Mouse (Mus musculus): ENCODE measurements around the gene Prol1. TPM values are rescaled to one million over a fixed set of nuclear protein-coding genes. Genes with fewer than 3 reads are reported as not detected.
A peak's percentile ranks its signal among the peaks of the same experiment; 100 is the strongest.
"Not testable (repeated sequence)": the region's sequence is repeated elsewhere in the genome, so short reads cannot be mapped to it uniquely, and the experiment has no call there.

The Prol1 gene
- not detected in 2 replicates for polyA plus RNA-seq (2015; fragmentation: Nextera tagmentation; extraction: Ambion mirVana)

DNA sequence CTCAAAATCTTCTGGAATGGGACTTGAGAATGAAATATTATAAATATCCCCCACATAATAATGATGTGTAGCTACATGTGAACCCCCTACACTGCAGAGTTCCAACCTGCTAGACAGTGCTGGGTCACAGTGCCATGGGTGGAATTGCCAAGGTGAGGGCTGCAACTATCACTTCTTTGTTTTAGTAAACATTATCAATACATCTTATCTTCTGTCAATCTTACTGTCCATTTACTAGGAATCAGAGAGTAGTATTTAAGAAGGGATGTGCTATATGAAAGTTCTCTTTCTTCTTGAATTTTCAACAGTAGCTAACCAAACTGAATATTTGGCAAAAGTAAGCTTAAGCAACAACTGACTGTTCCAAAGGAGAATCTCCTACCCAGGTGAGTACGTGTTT, at the start of gene Prol1:
Prol1 (plus strand) TSS at position 301 of the 400 bp plus-strand sequence.
- no peak within 1 kb of the TSS for H3K9ac ChIP-seq (ENCODE audit: low read depth, low read length)
- no peak within 1 kb of the TSS for H3K4me2 ChIP-seq (ENCODE audit: low read depth, low read length)
- H3K27me3 ChIP-seq (ENCODE audit: control insufficient read depth, insufficient read depth, low read depth, low read length), result no peaks in the 10 kb centered on the region
- no peaks in the 10 kb centered on the region for H3K36me3 ChIP-seq (ENCODE audit: control insufficient read depth, insufficient read depth)
- H3K4me3 ChIP-seq (ENCODE audit: low read depth, low read length), result no peak within 1 kb of the TSS
- 75% methylated on average over 1 of the region's 1 CpGs for WGBS (ENCODE audit: insufficient replicate concordance)
- no peak within 1 kb of the TSS for H3K27ac ChIP-seq (ENCODE audit: low read length)
- H3K4me1 ChIP-seq (ENCODE audit: control insufficient read depth, low read depth, low read length), result no peaks in the 10 kb centered on the region
- no peaks in the 10 kb centered on the region for H3K9me3 ChIP-seq (replicated peaks; ENCODE audit: control insufficient read depth, low read length)
- no peak for ATAC-seq (ENCODE audit: low read depth)

DNA sequence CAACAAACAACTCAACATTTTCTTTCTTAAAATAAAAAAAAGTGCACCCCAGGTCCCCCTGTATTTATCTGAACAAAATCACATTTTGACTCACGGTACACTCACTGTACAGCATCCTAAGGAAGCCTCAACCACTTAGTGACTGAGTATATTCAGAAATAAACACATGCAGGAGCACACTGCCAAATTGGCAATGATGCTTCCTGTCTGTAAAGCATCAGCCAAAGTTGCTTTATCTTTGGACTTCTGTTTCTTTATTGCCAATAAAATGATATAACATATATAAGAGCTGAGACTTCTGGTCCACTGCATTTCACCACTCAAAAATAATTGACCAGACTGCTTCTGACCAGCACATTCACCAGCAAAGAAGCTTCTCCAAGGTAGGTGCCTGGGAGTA, 48.5 kb upstream of the Prol1 start, which contains the start of gene Gm7714:
Gm7714 (plus strand) TSS at position 301 of the 400 bp plus-strand sequence.
- H3K27ac ChIP-seq (ENCODE audit: low read length), result no peak within 1 kb of the TSS
- H3K27me3 ChIP-seq (ENCODE audit: control insufficient read depth, insufficient read depth, low read depth, low read length), result no peaks in the 10 kb centered on the region
- WGBS (ENCODE audit: insufficient replicate concordance), result 46% methylated on average over 1 of the region's 1 CpGs
- H3K36me3 ChIP-seq (ENCODE audit: control insufficient read depth, insufficient read depth), result no peaks in the 10 kb centered on the region
- H3K4me1 ChIP-seq (ENCODE audit: control insufficient read depth, low read depth, low read length), result no peaks in the 10 kb centered on the region
- H3K9ac ChIP-seq (ENCODE audit: low read depth, low read length), result no peak within 1 kb of the TSS
- H3K4me2 ChIP-seq (ENCODE audit: low read depth, low read length), result no peak within 1 kb of the TSS
- H3K9me3 ChIP-seq (replicated peaks; ENCODE audit: control insufficient read depth, low read length), result no peaks in the 10 kb centered on the region
- no peak for ATAC-seq (ENCODE audit: low read depth)
- no peak within 1 kb of the TSS for H3K4me3 ChIP-seq (ENCODE audit: low read depth, low read length)

DNA sequence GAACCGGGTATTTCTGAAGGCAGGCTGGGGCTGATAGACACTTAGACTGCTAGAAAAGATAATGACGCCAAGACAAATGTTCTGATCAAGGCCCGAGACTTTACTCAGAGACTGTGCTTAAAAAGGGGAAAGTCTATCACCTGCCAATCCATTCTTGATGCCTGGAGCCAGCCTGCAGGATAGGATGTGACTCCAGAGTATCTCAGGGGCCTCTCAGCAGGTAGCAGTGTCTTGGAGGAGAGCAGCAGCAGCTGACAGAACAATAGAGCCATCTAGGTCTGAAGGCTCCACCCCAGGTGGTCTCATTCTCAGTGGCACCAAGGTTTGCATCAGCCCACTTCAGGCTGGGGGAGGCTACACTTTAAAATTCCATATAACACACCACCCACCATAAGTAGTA, 5.8 kb upstream of the Prol1 start:
- not testable (repeated sequence) for H3K4me2 ChIP-seq (ENCODE audit: low read depth, low read length); H3K36me3 ChIP-seq (ENCODE audit: control insufficient read depth, insufficient read depth); ATAC-seq (ENCODE audit: low read depth); H3K27ac ChIP-seq (ENCODE audit: low read length); H3K9ac ChIP-seq (ENCODE audit: low read depth, low read length); H3K4me1 ChIP-seq (ENCODE audit: control insufficient read depth, low read depth, low read length); H3K4me3 ChIP-seq (ENCODE audit: low read depth, low read length); H3K9me3 ChIP-seq (replicated peaks; ENCODE audit: control insufficient read depth, low read length); H3K27me3 ChIP-seq (ENCODE audit: control insufficient read depth, insufficient read depth, low read depth, low read length)
- 50% methylated on average over 3 of the region's 3 CpGs for WGBS (ENCODE audit: insufficient replicate concordance)

DNA sequence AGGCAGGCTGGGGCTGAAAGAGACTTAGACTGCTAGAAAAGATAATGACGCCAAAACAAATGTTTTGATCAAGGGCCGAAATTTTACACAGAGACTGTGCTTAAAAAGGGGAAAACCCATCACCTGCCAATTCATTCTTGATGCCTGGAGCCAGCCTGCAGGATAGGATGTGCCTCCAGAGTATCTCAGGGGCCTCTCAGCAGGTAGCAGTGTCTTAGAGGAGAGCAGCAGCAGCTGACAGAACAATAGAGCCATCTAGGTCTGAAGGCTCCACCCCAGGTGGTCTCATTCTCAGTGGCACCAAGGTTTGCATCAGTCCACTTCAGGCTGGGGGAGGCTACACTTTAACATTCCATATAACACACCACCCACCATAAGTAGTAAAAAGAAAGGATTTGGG, 31.4 kb downstream of the Prol1 start:
- ATAC-seq (ENCODE audit: low read depth); H3K36me3 ChIP-seq (ENCODE audit: control insufficient read depth, insufficient read depth); H3K4me3 ChIP-seq (ENCODE audit: low read depth, low read length); H3K27me3 ChIP-seq (ENCODE audit: control insufficient read depth, insufficient read depth, low read depth, low read length); H3K4me1 ChIP-seq (ENCODE audit: control insufficient read depth, low read depth, low read length); H3K4me2 ChIP-seq (ENCODE audit: low read depth, low read length); H3K9me3 ChIP-seq (replicated peaks; ENCODE audit: control insufficient read depth, low read length); H3K27ac ChIP-seq (ENCODE audit: low read length); H3K9ac ChIP-seq (ENCODE audit: low read depth, low read length): not testable (repeated sequence)
- 42% methylated on average over 2 of the region's 2 CpGs for WGBS (ENCODE audit: insufficient replicate concordance)

DNA sequence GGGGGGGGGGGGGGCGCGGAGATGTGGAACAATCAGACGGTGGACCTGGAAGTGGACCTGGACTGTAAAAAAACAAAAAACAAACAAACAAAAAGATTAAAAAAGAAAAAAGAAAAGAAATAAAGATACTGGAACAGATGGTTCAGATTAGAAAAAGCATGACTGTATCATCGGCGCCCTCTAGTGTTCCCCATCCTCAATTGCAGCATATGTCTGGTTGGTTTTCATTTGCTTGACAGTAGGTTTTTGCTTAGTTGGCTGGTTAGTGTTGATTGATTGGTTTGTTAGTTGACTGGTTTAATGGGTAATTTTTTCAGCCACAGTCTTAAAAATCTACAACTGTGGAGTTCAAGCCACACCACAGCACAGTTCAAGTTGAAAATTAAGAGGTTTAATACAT, 47.7 kb downstream of the Prol1 start:
- Histone ChIP-seq H3K36me3 (ENCODE audit: control insufficient read depth, insufficient read depth) (no peaks in the 10 kb centered on the region), H3K4me2 (ENCODE audit: low read depth, low read length) (no peak overlapping the region), H3K27me3 (ENCODE audit: control insufficient read depth, insufficient read depth, low read depth, low read length) (no peaks in the 10 kb centered on the region), H3K9me3 (replicated peaks; ENCODE audit: control insufficient read depth, low read length) (no peaks in the 10 kb centered on the region), H3K9ac (ENCODE audit: low read depth, low read length) (no peak overlapping the region), H3K4me3 (ENCODE audit: low read depth, low read length) (no peak overlapping the region), H3K4me1 (ENCODE audit: control insufficient read depth, low read depth, low read length) (no peaks in the 10 kb centered on the region), H3K27ac (ENCODE audit: low read length) (no peak overlapping the region)
- no peak for ATAC-seq (ENCODE audit: low read depth)
- WGBS (ENCODE audit: insufficient replicate concordance), result 11% methylated on average over 5 of the region's 5 CpGs

DNA sequence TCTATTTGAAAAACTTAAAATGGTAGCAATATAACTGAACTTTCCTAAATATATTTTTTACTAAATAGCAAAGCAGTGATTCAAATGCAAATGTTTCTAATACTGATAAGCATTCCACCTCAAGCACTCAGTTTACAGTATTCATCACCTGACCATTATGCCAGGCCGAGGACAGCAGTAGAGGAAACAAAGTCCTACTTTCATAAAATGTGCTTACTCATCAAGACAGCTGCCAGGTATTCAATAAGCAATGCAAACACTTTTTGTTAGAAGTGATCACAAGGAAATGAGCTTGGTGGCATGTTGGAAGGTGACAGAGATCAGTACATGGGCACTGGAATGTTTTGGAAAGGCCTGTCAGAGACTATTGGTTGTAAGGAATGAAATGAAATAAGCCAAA, 49.8 kb downstream of the Prol1 start:
- H3K27ac ChIP-seq (ENCODE audit: low read length), result no peak overlapping the region
- ATAC-seq (ENCODE audit: low read depth), result no peak
- no peak overlapping the region for H3K4me3 ChIP-seq (ENCODE audit: low read depth, low read length)
- no peaks in the 10 kb centered on the region for H3K27me3 ChIP-seq (ENCODE audit: control insufficient read depth, insufficient read depth, low read depth, low read length)
- H3K9me3 ChIP-seq (replicated peaks; ENCODE audit: control insufficient read depth, low read length), result no peaks in the 10 kb centered on the region
- H3K9ac ChIP-seq (ENCODE audit: low read depth, low read length), result no peak overlapping the region
- H3K4me2 ChIP-seq (ENCODE audit: low read depth, low read length), result no peak overlapping the region
- WGBS (ENCODE audit: insufficient replicate concordance), result 51% methylated on average over 1 of the region's 1 CpGs
- H3K36me3 ChIP-seq (ENCODE audit: control insufficient read depth, insufficient read depth), result no peaks in the 10 kb centered on the region
- no peaks in the 10 kb centered on the region for H3K4me1 ChIP-seq (ENCODE audit: control insufficient read depth, low read depth, low read length)

DNA sequence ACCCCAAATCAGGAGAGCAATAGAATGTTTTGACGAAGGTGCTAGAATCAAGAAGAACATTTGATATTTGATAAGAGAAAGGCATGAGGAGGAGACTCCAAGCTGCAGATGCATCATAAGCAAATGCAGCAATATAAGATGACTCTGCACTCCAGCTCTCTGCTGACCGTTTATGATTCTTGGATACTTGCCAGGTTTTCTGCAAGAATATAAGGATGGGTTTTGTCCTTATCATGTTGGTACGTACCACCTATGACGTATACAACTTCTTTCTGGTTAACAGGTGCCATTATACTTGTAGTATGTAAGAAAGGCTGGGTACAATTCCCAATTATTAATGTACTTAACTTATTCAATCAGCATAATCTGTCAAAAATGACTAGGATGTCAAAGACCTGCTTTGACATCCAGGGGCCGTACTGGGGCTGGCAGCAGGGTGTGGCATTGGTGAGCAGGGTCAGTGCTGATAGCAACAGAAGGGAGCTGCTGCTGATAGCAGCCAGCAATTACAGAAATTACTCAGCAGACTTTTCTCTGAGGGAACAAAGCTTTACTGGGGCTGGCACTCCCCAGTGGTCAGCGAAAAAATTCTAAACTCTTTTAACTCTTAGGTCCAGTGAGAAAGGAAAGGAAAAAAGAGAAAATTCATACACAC, 53.6 kb downstream of the Prol1 start:
- Histone ChIP-seq H3K9ac (ENCODE audit: low read depth, low read length) (no peak overlapping the region), H3K27me3 (ENCODE audit: control insufficient read depth, insufficient read depth, low read depth, low read length) (no peaks in the 10 kb centered on the region), H3K36me3 (ENCODE audit: control insufficient read depth, insufficient read depth) (no peaks in the 10 kb centered on the region), H3K9me3 (replicated peaks; ENCODE audit: control insufficient read depth, low read length) (no peaks in the 10 kb centered on the region), H3K4me2 (ENCODE audit: low read depth, low read length) (no peak overlapping the region), H3K27ac (ENCODE audit: low read length) (no peak overlapping the region), H3K4me1 (ENCODE audit: control insufficient read depth, low read depth, low read length) (no peaks in the 10 kb centered on the region), H3K4me3 (ENCODE audit: low read depth, low read length) (no peak overlapping the region)
- ATAC-seq (ENCODE audit: low read depth), result peak; percentile 73
- 54% methylated on average over 6 of the region's 6 CpGs for WGBS (ENCODE audit: insufficient replicate concordance)

DNA sequence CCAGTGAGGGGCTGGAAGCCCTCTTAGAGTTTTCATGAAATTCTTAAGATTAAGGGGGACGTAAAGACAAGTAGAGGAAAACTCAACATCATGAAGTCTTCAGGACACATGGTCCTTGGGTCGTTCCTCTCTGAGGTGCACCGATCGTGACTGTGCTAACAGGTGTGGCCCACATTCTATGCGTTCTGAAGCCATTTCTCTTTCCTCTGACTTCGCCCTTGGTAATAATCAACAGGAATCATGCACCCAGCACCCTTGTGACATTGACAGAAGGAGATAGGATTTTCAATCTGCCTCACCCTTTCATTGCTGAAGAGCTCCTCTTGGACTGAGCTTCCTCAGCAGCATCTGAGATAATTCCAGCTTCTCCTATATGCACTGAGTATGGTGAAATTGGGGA, 55.5 kb downstream of the Prol1 start:
- ATAC-seq (ENCODE audit: low read depth), result no peak
- H3K9me3 ChIP-seq (replicated peaks; ENCODE audit: control insufficient read depth, low read length), result no peaks in the 10 kb centered on the region
- H3K9ac ChIP-seq (ENCODE audit: low read depth, low read length), result no peak overlapping the region
- WGBS (ENCODE audit: insufficient replicate concordance), result 50% methylated on average over 6 of the region's 6 CpGs
- H3K27ac ChIP-seq (ENCODE audit: low read length), result no peak overlapping the region
- H3K4me1 ChIP-seq (ENCODE audit: control insufficient read depth, low read depth, low read length), result no peaks in the 10 kb centered on the region
- H3K27me3 ChIP-seq (ENCODE audit: control insufficient read depth, insufficient read depth, low read depth, low read length), result no peaks in the 10 kb centered on the region
- H3K4me3 ChIP-seq (ENCODE audit: low read depth, low read length), result no peak overlapping the region
- no peak overlapping the region for H3K4me2 ChIP-seq (ENCODE audit: low read depth, low read length)
- H3K36me3 ChIP-seq (ENCODE audit: control insufficient read depth, insufficient read depth), result no peaks in the 10 kb centered on the region

DNA sequence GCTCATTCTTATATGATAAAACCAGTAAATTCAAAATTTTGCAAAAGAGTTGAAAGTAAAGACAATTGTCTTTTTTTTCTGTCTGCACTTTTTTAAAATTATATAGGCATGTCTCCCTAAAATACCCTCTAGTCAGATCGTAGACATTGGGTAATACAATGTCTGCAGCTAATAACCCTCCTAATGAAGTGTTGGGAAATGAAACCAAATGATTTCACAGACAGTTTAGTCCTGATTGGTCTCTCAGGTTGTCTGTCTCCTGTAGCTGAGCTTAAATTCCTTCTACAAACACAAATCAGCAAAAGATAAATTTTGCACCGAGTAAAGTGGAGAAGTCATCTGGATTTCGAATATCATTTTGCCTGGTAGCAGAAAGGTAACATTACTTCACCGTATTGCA, 58.7 kb downstream of the Prol1 start, which contains the start of gene Amtn:
Amtn (plus strand) TSS at position 301 of the 400 bp plus-strand sequence.
- WGBS (ENCODE audit: insufficient replicate concordance), result 60% methylated on average over 4 of the region's 4 CpGs
- ATAC-seq (ENCODE audit: low read depth), result no peak
- no peak within 1 kb of the TSS for H3K4me2 ChIP-seq (ENCODE audit: low read depth, low read length)
- no peak within 1 kb of the TSS for H3K9ac ChIP-seq (ENCODE audit: low read depth, low read length)
- no peaks in the 10 kb centered on the region for H3K9me3 ChIP-seq (replicated peaks; ENCODE audit: control insufficient read depth, low read length)
- H3K36me3 ChIP-seq (ENCODE audit: control insufficient read depth, insufficient read depth), result no peaks in the 10 kb centered on the region
- no peak within 1 kb of the TSS for H3K4me3 ChIP-seq (ENCODE audit: low read depth, low read length)
- H3K4me1 ChIP-seq (ENCODE audit: control insufficient read depth, low read depth, low read length), result no peaks in the 10 kb centered on the region
- H3K27ac ChIP-seq (ENCODE audit: low read length), result no peak within 1 kb of the TSS
- H3K27me3 ChIP-seq (ENCODE audit: control insufficient read depth, insufficient read depth, low read depth, low read length), result no peaks in the 10 kb centered on the region
